Mouse (Mus musculus) neutrophil, adult 5-6 weeks (primary cell): ENCODE measurements around the gene Agap3. TPM values are rescaled to one million over a fixed set of nuclear protein-coding genes. Genes with fewer than 3 reads are reported as not detected.
A peak's percentile ranks its signal among the peaks of the same experiment; 100 is the strongest.

Source experiments
- ATAC-seq: fragments of 151-379, 151-347 bp; 2 replicates; pipeline ENCODE4 v1.8.0; 2017; ENCODE audit warnings: mild to moderate bottlenecking, moderate TSS enrichment; ENCODE audit not compliant: insufficient number of reproducible peaks, poor library complexity, low FRiP score, severe bottlenecking; ENCODE audit errors: extremely low read depth
- total RNA-seq: library from RNA; stranded (forward); fragments of 200-1000 nt; gene quantifications from 2 replicates; pipeline ENCODE4 v1.2.3, GENCODE M21; 2017

The Agap3 gene
- total RNA-seq, 1 experiment from 2014 or later = 26.1 TPM

GRCm38 (mm10) chr5:24497526-24497925 is 45.5 kb downstream of the Agap3 start:
- ATAC-seq = no peak

- ATAC-seq = no peak
Measured at GRCm38 (mm10) chr5:24499113-24499512, 47.1 kb downstream of the Agap3 start.

- no peak for ATAC-seq
Measured at GRCm38 (mm10) chr5:24500851-24501250, 48.9 kb downstream of the Agap3 start.

GRCm38 (mm10) chr5:24502786-24503185 is 50.8 kb downstream of the Agap3 start:
- no peak for ATAC-seq

- no peak for ATAC-seq
Measured at GRCm38 (mm10) chr5:24505513-24505912, 53.5 kb downstream of the Agap3 start.

GRCm38 (mm10) chr5:24508406-24508805 is 56.4 kb downstream of the Agap3 start:
- ATAC-seq = no peak

- no peak for ATAC-seq
Measured at GRCm38 (mm10) chr5:24510635-24511034, 58.7 kb downstream of the Agap3 start.

- ATAC-seq = no peak
Measured at GRCm38 (mm10) chr5:24512271-24512670, 60.3 kb downstream of the Agap3 start.

- no peak for ATAC-seq
Measured at GRCm38 (mm10) chr5:24521366-24521765, 69.4 kb downstream of the Agap3 start.

- no peak for ATAC-seq
Measured at GRCm38 (mm10) chr5:24523806-24524205, 71.8 kb downstream of the Agap3 start.

GRCm38 (mm10) chr5:24524522-24524921 is 72.5 kb downstream of the Agap3 start:
- no peak for ATAC-seq

- no peak for ATAC-seq
Measured at GRCm38 (mm10) chr5:24525360-24526189, 73.6 kb downstream of the Agap3 start.

- no peak for ATAC-seq
Measured at GRCm38 (mm10) chr5:24526190-24526888, 74.4 kb downstream of the Agap3 start.

GRCm38 (mm10) chr5:24526889-24527230 is 74.9 kb downstream of the Agap3 start, which contains the start of gene Gbx1:
Gene Gbx1 (minus strand): TSS chr5:24527202.
- ATAC-seq = no peak

- ATAC-seq = no peak
Measured at GRCm38 (mm10) chr5:24527780-24528179, 75.8 kb downstream of the Agap3 start.

- peak; percentile 97 for ATAC-seq
Measured at GRCm38 (mm10) chr5:24530042-24530689, 78.2 kb downstream of the Agap3 start.

- no peak for ATAC-seq
Measured at GRCm38 (mm10) chr5:24533391-24533790, 81.4 kb downstream of the Agap3 start.

- no peak for ATAC-seq
Measured at GRCm38 (mm10) chr5:24534292-24534691, 82.3 kb downstream of the Agap3 start.

GRCm38 (mm10) chr5:24535731-24536130 is 83.8 kb downstream of the Agap3 start:
- no peak for ATAC-seq

- ATAC-seq = no peak
Measured at GRCm38 (mm10) chr5:24536511-24536910, 84.5 kb downstream of the Agap3 start.
